Mouse (Mus musculus) ES-Bruce4 (cell line): ENCODE measurements around the gene Chil1.

Experiments
- CTCF ChIP-seq: IDR thresholded peaks from one replicate; pipeline ENCODE4 v1.8.1; 2011; ENCODE audit warnings: low read depth, low read length
- EP300 ChIP-seq: IDR thresholded peaks from 2 replicates; pipeline ENCODE4 v1.6.1; 2011; ENCODE audit warnings: low read depth, low read length; ENCODE audit not compliant: insufficient read depth

GRCm38 (mm10) chr1:134212351-134212750, 30.4 kb downstream of the Chil1 start:
- TF ChIP-seq CTCF (no peak), EP300 (no peak)
